Mouse (Mus musculus) retina, postnatal 7 days (tissue): Measurements from ENCODE around the gene Slx4ip.

ENCODE experiments used
- DNase-seq: peaks from one replicate; pipeline ENCODE4 v3.0.0-alpha.2; 2012; ENCODE audit warnings: low read depth, low spot score

Gene Slx4ip

GRCm38 (mm10) chr2:137099211-137099734 is 208.3 kb downstream of the Slx4ip start:
- no peak for DNase-seq

- no peak for DNase-seq
Measured at GRCm38 (mm10) chr2:137101074-137101473, 210.1 kb downstream of the Slx4ip start.

DNA sequence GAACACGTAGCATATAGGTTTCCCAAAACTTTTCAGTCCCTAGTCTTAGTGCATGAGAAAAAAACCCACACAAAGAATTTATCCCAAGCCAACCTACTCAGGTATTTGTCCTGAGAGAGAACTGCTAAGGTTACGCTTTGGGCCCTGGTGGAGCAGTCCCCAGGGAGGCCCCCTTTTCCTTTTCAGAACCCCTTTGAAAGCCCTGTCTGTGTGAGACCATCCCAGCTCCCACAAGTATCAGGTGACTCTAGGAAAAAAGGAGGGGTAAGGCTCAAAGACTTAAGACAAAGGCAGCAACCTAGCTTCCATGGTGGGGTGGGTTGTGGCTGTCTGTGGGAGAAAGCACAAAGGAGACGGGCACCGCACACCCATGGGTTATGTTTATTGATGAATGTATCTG is 216.2 kb downstream of the Slx4ip start:
- no peak for DNase-seq

GRCm38 (mm10) chr2:137107946-137108345 is 216.9 kb downstream of the Slx4ip start:
- DNase-seq, result no peak

GRCm38 (mm10) chr2:137109321-137110213 is 218.5 kb downstream of the Slx4ip start:
- DNase-seq, result no peak

DNA sequence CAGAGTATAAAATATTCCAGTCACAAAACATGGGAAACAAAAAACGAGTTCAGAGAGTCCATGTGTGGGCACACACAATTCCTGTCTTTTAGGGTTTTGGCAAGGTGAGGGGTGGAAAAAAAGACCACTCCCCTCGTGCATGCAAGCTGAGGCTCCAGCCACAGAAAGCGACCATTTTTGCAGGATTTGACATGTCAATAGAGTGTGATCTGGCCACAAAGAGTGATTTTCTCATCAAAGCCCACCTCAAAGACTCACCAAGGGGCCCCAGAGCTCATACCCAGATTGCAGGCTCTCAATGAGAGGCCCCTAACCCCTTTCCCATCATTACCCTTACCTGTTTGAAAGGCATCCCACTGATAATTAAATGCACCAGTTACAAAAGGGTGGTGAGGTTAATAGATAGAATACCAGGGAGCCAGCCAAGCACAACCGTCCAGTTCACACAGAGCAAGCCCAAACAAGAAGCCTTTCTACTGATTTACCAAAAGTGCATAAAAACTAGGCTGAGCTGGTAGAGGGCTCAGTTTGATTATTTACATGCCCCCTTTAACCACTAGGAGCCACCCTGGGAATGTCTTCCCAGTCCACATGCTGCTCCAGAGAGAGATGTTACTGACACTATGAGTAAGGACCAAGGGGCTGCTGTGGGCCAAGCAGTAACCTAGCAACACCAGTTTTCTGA is 219.3 kb downstream of the Slx4ip start:
- no peak for DNase-seq

- no peak for DNase-seq
Measured at GRCm38 (mm10) chr2:137113288-137114061, 222.5 kb downstream of the Slx4ip start.

GRCm38 (mm10) chr2:137114248-137115096 is 223.5 kb downstream of the Slx4ip start:
- peak; percentile 51 for DNase-seq

DNA sequence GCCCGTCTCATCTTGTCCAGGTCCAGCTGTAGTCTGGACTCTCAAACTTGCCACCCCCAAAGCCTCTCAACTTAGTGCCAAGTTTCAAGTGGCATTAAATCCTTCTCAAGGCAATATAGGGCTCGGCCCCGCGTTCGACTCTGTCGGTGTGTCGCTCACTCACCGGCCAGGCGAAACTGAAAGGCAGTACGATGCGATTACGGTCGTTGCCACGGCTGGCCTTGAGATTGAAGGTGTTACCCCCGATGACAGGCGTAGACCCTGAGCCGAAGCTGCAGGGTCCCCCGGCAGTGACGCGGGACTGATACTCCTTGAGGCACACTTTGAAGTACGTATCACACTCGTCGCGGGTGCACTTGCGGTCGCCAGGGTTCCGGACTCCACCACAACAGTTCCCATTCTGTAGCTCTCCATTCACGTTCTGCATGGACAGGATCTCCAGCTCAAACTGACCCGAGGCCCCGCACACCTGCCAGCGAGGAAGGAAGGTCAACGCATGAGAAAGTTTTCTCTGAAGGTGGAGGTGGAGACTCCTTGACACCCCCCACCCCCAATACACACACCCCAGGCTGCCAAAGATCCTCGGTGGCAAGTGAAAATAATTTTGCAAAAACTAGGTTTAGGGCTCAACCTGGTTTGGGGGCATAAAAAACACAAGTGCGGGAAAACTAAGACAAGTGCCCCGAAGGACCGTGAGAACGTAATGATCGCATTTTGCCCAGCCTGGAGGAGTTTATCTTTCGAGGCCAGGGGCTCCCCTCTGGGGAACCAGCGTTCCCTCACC is 224.4 kb downstream of the Slx4ip start:
- DNase-seq, result no peak

DNA sequence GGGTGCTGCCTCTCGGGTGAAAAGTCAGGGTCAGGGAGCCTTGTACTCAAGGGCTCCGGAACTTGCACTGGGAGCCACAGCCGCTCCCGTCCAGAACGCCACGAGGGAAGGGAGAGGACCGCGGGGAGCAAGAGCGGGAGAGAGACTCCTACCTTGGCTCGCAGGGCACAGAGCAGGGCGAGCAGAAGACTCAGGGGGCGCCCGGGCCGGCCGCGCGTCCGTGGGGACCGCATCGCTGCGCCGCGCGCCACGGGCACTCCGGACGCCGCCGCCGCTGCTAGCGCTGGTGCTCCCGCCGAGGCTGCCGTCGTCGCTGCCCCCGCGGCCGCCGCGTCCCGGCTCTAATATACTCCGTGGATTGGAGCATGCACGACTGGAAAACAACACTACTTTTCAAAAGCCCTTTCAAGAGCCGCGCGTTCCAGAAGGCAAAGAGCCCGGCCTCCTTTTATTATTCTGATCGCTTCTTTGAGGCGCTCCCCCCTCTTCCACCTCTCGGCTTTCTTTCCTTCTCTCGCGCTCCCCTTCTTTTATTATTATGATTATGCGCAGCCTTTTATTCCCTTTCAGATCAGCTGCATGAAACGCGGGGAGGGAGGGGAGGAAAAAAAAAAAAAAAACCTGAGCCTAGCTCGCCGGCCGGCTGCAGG is 225.1 kb downstream of the Slx4ip start, which contains the start of gene Jag1:
TSS of gene Jag1 (minus strand) at position 620 of the 650 bp plus-strand sequence.
- DNase-seq, result no peak

DNA sequence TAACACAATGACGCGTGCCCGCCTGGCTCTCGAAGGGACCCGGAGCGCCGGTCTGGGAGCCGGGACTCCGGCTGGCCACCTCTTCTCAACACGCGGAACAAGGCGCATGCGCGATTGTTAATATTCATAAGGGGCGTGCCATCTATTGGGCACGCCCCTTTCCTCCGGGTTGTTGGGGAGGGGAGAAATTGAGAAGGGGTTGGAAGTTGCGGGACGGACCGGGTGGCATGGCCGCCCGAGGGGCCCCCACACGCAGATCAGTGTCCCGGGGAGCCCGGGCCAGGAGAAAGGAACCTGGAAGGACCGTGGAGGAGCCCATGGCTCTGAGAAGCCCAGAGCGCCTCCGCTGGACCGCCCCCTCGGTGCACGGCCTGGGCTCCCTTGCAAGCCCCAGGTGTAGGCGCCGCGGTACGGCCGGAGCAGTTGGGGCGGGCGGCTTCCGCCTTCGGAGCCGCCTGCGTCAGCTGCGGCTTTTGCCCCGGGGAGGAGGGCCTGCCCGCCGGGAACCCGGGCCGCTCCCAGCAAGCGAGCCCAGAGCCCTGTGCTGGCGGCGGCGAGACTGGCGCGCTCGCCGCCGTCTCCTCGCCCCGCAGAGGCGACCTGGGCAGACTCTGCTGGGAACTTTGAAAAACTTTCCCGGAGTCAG is 225.8 kb downstream of the Slx4ip start:
- peak; percentile 91 for DNase-seq

DNA sequence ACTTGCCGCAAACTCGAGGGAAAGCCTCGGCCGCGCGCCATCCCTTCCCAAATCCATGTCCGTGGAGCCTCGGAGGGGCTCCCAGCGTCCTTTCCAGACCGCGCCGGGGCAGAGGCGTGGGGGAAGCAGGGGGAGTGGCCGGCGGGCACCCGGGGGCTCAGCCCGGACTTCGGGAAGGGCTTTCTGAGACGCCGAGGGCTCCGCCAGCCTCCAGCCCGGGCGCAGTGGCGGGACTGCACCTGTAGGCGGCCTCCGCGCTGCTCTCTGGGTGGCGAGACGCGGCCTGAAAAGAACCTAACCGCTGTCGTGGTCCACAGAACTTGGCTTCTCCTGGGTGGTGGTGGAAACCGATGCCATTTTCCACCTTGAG is 226.3 kb downstream of the Slx4ip start:
- peak; percentile 47 for DNase-seq
